Mouse (Mus musculus) intestine, embryonic 14.5 days (tissue): ENCODE data around the gene Calu. TPM values are rescaled to one million over a fixed set of nuclear protein-coding genes. Genes with fewer than 3 reads are reported as not detected.

ENCODE experiments used
- ATAC-seq: fragments of 200-750 bp; cut with Nextera tagmentation; replicated peaks from 2 replicates; pipeline ENCODE4 v1.8.0; 2017; ENCODE audit warnings: low read depth, moderate number of reproducible peaks, moderate TSS enrichment, moderate library complexity; ENCODE audit not compliant: low FRiP score, low TSS enrichment
- DNase-seq: peaks from one replicate; pipeline ENCODE4 v3.0.0-alpha.2; 2018; ENCODE audit warnings: low spot score
- H3K27ac ChIP-seq: fragments of 300-500 bp; sonication (generic); 2 replicates; pipeline ENCODE4 v1.5.1; 2014; ENCODE audit warnings: low read depth, mild to moderate bottlenecking, control low read depth
- H3K27me3 ChIP-seq: fragments of 300-500 bp; sonication (generic); replicated peaks from 2 replicates; pipeline ENCODE4 v1.6.1; 2014; ENCODE audit warnings: low read length, control low read depth; ENCODE audit not compliant: control insufficient read depth, insufficient read depth
- H3K36me3 ChIP-seq: fragments of 300-500 bp; sonication (generic); 2 replicates; pipeline ENCODE4 v1.6.1; 2014; ENCODE audit warnings: low read length, control low read depth; ENCODE audit not compliant: control insufficient read depth, insufficient read depth
- H3K4me1 ChIP-seq: fragments of 300-500 bp; sonication (generic); replicated peaks from 2 replicates; pipeline ENCODE4 v1.6.1; 2014; ENCODE audit warnings: low read length, control low read depth, mixed read lengths; ENCODE audit not compliant: control insufficient read depth, insufficient read depth
- H3K4me2 ChIP-seq: fragments of 300-500 bp; sonication (generic); 2 replicates; pipeline ENCODE4 v1.6.1; 2014; ENCODE audit warnings: low read length
- H3K4me3 ChIP-seq: fragments of 300-500 bp; sonication (generic); 2 replicates; pipeline ENCODE4 v1.5.1; 2014; ENCODE audit warnings: low read depth, low read length, control low read depth, mixed read lengths
- H3K9ac ChIP-seq: fragments of 300-500 bp; sonication (generic); 2 replicates; pipeline ENCODE4 v1.6.1; 2014; ENCODE audit warnings: mild to moderate bottlenecking, low read length
- H3K9me3 ChIP-seq: fragments of 300-500 bp; sonication (generic); 2 replicates; pipeline ENCODE4 v1.6.1; 2016; ENCODE audit warnings: low read length, control low read depth; ENCODE audit not compliant: control insufficient read depth
- WGBS: fragments of 180-500 bp; shearing (Covaris S2); extraction: QIAGEN DNeasy Blood & Tissue Kit; methylation state at CpG from one replicate; pipeline ENCODE4 v1.1.7; 2014; 5-methylcytosine and 5-hydroxymethylcytosine counted together
- polyA plus RNA-seq: library from polyadenylated mRNA; unstranded; fragments of >200 nt; fragmentation: Nextera tagmentation; extraction: Ambion mirVana; gene quantifications from 2 replicates; pipeline ENCODE4 v1.2.1, GENCODE M21; 2014

Gene Calu
- polyA plus RNA-seq, 1 experiment from 2014 or later = 331 TPM

DNA sequence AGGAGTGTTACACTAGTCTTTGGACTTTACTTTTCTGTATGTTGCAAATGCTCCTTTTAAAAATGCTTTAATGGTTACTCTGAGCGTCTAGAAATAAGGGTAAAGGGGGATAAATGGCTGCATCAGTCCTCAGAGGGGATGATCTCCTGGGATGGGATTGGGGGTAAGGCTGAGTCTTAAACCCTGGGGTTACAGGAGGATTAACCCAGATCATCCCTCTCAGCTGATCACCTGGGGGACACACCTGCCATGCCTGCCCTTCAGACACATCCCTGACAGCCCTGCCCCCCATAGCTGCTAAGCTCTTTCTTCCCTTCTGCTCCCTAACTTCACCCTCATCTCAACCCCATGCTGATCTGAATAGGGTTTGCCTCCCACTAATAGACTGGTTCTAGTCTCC is 46.4 kb downstream of the Calu start:
- DNase-seq (no peak), ATAC-seq (no peak)
- no peak overlapping the region for H3K4me3 ChIP-seq
- peaks cover 17% of the 10 kb centered on the region; the same call in 1 of the 2 replicates for H3K27me3 ChIP-seq
- H3K9ac ChIP-seq = no peak overlapping the region
- H3K36me3 ChIP-seq = no peaks in the 10 kb centered on the region
- WGBS = 54% methylated on average over 1 of the region's 1 CpGs
- H3K4me2 ChIP-seq = no peak overlapping the region
- H3K4me1 ChIP-seq = peaks cover 14% of the 10 kb centered on the region; the same call in 1 of the 2 replicates
- H3K27ac ChIP-seq = no peak overlapping the region
- H3K9me3 ChIP-seq = no peaks in the 10 kb centered on the region

GRCm38 (mm10) chr6:29395910-29396713 is 48.2 kb downstream of the Calu start, which contains the start of gene Ccdc136:
Ccdc136 (plus strand) TSS chr6:29396309.
- peaks cover 14% of the 10 kb centered on the region; the same call in 1 of the 2 replicates for H3K4me1 ChIP-seq
- H3K36me3 ChIP-seq = no peaks in the 10 kb centered on the region
- peak within 1 kb of the TSS; percentile 61 for H3K4me3 ChIP-seq
- H3K9ac ChIP-seq = peak within 1 kb of the TSS; percentile 57
- H3K27me3 ChIP-seq = peaks cover 13% of the 10 kb centered on the region; the same call in 1 of the 2 replicates
- WGBS = 2% methylated on average over 35 of the region's 49 CpGs
- H3K27ac ChIP-seq = 0 out of 2 replicates have a peak within 1 kb of the TSS, but pooled peaks have one; percentile 33
- H3K9me3 ChIP-seq = no peaks in the 10 kb centered on the region
- DNase-seq (peak; percentile 81), ATAC-seq (peak; percentile 94)
- H3K4me2 ChIP-seq = peak within 1 kb of the TSS; percentile 82

DNA sequence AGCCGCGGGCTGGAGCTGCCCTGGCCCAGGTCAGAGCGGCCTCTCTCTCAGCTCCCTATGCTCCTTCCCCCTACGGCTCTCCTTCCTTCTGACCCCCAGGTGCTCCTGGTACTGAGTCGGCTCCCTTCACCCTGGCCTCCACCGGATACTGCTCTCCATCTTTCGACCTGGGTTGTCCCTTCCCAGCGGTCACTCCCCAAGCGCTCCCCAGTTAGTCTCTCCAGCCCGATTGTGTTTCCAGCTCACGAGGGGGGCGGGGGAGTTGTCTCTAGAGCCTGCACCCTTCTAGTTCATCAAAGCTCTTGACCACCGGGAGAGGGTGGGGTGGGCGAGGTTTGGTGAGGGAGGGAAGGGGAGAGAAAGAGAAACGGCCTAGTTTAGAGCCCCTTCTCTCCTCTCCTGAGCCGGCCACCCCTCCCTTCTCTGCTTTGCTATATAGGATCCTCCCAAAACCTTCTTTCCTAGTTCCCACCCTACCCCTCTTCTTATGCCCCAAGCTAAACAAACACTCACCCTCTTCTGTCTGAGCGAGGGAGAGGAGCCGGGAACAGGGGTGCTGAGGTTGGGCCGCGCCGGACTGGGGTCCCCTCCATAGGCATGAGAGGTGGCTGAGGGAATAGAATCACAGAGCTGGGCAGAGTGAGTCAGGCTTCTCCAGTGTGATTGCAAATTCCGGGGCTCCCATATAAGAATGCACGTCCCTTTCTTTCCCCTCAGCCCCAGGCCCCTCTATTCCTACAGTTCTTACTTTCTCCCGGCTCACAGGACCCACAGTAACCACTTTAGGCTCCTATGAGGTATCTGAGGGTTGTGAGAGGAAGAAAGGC is 49.1 kb downstream of the Calu start:
- H3K36me3 ChIP-seq = no peaks in the 10 kb centered on the region
- H3K4me1 ChIP-seq = peaks cover 14% of the 10 kb centered on the region; the same call in 1 of the 2 replicates
- 3% methylated on average over 21 of the region's 24 CpGs for WGBS

DNA sequence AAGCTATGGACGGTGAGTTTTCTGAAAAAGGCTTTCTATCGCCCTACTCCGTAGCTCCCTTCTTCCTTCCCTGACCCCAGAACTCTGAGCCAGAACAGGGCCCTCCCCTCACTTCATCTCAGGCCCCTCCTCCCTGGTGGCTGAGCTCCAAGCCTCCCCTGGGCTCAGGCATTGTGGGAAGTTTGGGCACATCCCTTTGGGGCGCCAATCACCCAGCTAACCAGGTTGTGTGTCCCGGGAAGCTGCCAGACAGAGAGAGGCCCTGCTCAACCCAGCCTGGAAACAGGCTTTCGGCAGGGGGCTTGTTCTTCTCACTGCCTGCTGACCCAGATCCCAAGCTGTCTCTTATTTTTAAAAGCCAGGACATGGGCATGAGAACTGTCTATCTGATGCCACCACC is 49.7 kb downstream of the Calu start:
- Histone ChIP-seq H3K9ac (no peak overlapping the region; the same call in 1 of the 2 replicates), H3K4me1 (peaks cover 15% of the 10 kb centered on the region; the same call in 1 of the 2 replicates), H3K4me3 (peak overlapping the region; percentile 61), H3K27me3 (peaks cover 13% of the 10 kb centered on the region; the same call in 1 of the 2 replicates), H3K9me3 (no peaks in the 10 kb centered on the region), H3K4me2 (peak overlapping the region; percentile 82), H3K36me3 (no peaks in the 10 kb centered on the region), H3K27ac (no peak overlapping the region)
- ATAC-seq (0 out of 2 replicates have a peak, but pooled peaks have one; percentile 9), DNase-seq (no peak)
- 17% methylated on average over 6 of the region's 6 CpGs for WGBS

More for the DNA sequence above, 49.1 kb downstream of the Calu start:
- peak overlapping the region; percentile 82 for H3K4me2 ChIP-seq
- peak overlapping the region; percentile 61 for H3K4me3 ChIP-seq
- ATAC-seq (peak; percentile 61), DNase-seq (peak; percentile 74)
- H3K9ac ChIP-seq = peak overlapping the region; percentile 57
- 0 out of 2 replicates have a peak overlapping the region, but pooled peaks have one; percentile 33 for H3K27ac ChIP-seq
- H3K9me3 ChIP-seq = no peaks in the 10 kb centered on the region
- H3K27me3 ChIP-seq = peaks cover 13% of the 10 kb centered on the region; the same call in 1 of the 2 replicates

DNA sequence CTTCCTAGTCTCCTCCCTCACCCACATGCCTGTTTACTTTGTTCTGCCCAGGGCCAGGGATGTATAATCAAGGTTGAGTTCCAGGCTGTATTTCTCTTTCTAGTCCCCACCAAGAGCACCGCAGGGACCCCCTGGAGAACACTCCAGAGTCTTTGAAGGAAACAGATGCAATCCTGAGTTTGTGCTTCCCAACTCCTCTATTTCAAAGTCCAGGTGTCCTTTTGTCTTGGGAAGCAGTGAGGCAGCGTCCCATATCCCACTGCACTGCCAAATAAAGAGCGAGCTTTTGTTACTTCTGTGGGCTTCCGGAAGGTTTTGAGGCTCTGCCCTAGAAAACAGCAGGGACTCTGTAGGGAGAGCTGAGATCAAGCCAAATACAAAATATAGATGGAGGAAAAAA is 52.0 kb downstream of the Calu start:
- H3K27ac ChIP-seq = no peak overlapping the region
- no peak overlapping the region for H3K9ac ChIP-seq
- no peak overlapping the region for H3K4me3 ChIP-seq
- peaks cover 18% of the 10 kb centered on the region; the same call in 1 of the 2 replicates for H3K4me1 ChIP-seq
- H3K36me3 ChIP-seq = no peaks in the 10 kb centered on the region
- H3K9me3 ChIP-seq = no peaks in the 10 kb centered on the region
- 89% methylated on average over 4 of the region's 4 CpGs for WGBS
- H3K27me3 ChIP-seq = peaks cover 4% of the 10 kb centered on the region; the same call in 1 of the 2 replicates
- ATAC-seq = no peak
- no peak for DNase-seq
- no peak overlapping the region for H3K4me2 ChIP-seq

DNA sequence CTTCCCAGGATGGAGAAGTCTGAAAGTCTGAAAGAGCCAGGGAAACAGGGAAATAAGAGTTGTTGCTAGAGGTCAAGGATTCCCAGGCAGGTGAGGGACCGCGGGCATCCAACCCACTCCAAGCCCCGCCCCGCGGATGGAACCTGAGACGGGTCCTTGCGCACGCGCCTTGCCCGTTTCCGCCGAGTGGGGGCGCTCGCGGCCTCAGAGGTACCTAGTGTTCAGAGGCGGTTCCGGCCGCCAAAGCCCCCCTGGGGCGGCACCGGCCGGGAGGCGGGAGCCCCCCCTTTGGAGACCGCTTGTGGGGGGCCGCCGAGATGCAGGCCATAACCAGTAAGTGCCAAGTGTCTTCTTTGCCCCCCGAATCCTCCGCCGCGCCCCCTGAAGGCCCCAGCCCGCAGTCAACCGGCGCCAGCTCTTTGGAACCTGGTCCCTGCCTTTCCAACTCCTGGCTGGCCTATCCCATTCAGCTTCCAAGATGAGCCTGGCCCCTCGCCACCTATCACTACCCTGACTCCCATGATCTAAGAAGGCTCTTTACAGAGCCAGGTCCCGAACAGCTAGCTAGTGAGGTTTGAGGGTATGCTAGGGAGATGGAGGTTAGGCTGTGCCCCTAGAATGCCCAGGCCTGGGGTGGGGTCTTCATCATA is 54.9 kb downstream of the Calu start:
- H3K4me3 ChIP-seq = no peak overlapping the region

DNA sequence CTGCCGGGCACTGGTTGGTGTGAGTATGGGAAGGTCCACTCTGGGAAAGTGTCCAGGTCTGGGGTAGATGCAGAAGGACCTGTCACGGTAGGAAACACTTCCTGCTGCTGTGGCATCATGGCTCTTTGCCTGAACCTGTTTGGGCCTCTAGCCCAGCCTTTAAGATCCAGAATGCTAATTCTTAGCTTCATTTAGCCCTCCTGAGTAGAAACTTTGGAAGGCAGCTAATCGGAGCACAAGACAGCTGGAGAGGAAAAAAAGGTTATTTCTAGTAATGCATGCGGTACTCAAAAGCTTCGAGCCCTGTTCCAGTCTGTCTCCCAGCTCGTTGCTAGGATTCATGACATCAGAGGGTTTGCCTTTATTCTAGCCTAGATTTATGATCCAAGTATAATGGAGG is 58.5 kb downstream of the Calu start:
- H3K4me3 ChIP-seq = no peak overlapping the region
- no peak overlapping the region for H3K27ac ChIP-seq
- no peak overlapping the region for H3K4me2 ChIP-seq
- no peak for ATAC-seq
- peaks cover 9% of the 10 kb centered on the region for H3K36me3 ChIP-seq
- H3K4me1 ChIP-seq = 0 out of 2 replicates have a peak, but pooled peaks cover 4% of the 10 kb centered on the region
- H3K27me3 ChIP-seq = no peaks in the 10 kb centered on the region
- DNase-seq = no peak
- H3K9ac ChIP-seq = no peak overlapping the region
- H3K9me3 ChIP-seq = no peaks in the 10 kb centered on the region
- 83% methylated on average over 6 of the region's 6 CpGs for WGBS

More for the DNA sequence above, 54.9 kb downstream of the Calu start:
- 7% methylated on average over 34 of the region's 34 CpGs for WGBS
- no peak overlapping the region for H3K27ac ChIP-seq
- 0 out of 2 replicates have a peak, but pooled peaks cover 4% of the 10 kb centered on the region for H3K4me1 ChIP-seq
- H3K4me2 ChIP-seq = peak overlapping the region; percentile 39
- ATAC-seq (0 out of 2 replicates have a peak, but pooled peaks have one; percentile 32), DNase-seq (peak; percentile 70)
- no peaks in the 10 kb centered on the region for H3K9me3 ChIP-seq
- H3K9ac ChIP-seq = no peak overlapping the region
- H3K36me3 ChIP-seq = no peaks in the 10 kb centered on the region; the same call in 1 of the 2 replicates
- no peaks in the 10 kb centered on the region for H3K27me3 ChIP-seq

DNA sequence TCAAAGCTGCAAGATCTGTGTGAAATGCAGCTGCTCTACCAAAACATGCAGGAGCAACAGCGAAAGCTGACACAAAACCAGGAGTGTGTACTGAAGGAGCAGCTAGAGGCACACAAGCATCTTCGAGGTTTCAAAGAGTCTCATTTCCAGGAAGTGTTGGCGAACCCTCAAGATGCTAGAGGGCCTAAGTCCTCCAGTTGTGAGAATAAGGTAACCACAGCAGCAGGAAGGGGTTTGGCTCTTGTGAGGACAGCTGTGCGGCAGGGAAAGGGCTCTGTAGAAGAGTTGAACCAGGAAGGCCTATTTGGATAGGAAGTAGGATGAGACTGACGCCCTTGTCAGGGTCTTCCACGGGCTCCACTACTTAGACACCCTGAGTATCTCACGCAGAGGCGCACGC is 67.6 kb downstream of the Calu start:
- no peak overlapping the region for H3K9ac ChIP-seq
- ATAC-seq = no peak
- H3K4me2 ChIP-seq = no peak overlapping the region
- H3K27me3 ChIP-seq = no peaks in the 10 kb centered on the region
- no peak overlapping the region for H3K4me3 ChIP-seq
- no peak overlapping the region for H3K27ac ChIP-seq
- no peaks in the 10 kb centered on the region for H3K4me1 ChIP-seq
- peaks cover 16% of the 10 kb centered on the region for H3K36me3 ChIP-seq
- DNase-seq = no peak
- 86% methylated on average over 9 of the region's 9 CpGs for WGBS
- H3K9me3 ChIP-seq = no peaks in the 10 kb centered on the region
